Mouse (Mus musculus) erythroblast, embryonic 14.5 days (primary cell): ENCODE data around the gene Nav1.

ENCODE experiments used
- GATA1 ChIP-seq: IDR thresholded peaks from 2 replicates; pipeline ENCODE4 v1.6.1; 2012; ENCODE audit warnings: low read length, inconsistent platforms, mixed read lengths
- TAL1 ChIP-seq: IDR thresholded peaks from 3 replicates; pipeline ENCODE4 v1.6.1; 2012; ENCODE audit warnings: low read length, inconsistent platforms, mixed read lengths

DNA sequence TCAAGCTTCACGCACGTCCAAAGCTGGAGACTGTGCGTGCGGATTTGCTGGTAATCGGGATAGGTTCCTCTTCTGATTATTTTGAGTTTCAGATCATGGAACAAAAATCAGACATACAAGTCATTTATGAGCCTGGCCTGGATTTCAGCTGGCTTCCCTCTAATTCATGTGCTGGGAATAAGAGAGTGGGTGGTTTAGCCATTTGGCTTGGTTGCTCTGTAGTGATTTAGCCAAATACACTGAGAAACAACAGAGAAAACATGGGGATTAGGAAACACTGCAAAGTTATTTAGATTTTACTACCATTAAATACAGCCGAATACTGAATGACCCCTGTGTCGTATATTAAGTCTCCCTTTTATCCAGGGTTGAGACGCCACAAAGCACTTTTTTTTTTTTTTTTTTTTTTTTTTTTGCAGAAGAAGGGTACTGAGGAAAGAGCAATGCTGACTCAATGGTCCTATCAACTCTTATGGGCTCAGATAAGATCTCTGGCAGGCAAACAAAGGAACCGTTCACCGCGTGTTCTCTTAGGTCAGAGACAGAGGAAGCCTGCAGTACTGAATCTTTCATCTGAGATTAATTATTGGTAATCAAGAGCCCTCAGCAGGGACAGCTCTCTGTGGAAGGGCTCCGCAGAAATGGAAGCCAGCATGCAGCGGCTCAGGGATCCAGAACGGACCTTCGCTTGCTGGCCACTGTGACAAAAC is 132.1 kb downstream of the Nav1 start:
- TF ChIP-seq GATA1 (no peak), TAL1 (no peak)
